Mouse (Mus musculus): ENCODE data around the gene Gm44973. TPM values are rescaled to one million over a fixed set of nuclear protein-coding genes. Genes with fewer than 3 reads are reported as not detected.

The Gm44973 gene
- polyA plus RNA-seq, 2 experiments, result 1.9 TPM; not detected in 1

DNA sequence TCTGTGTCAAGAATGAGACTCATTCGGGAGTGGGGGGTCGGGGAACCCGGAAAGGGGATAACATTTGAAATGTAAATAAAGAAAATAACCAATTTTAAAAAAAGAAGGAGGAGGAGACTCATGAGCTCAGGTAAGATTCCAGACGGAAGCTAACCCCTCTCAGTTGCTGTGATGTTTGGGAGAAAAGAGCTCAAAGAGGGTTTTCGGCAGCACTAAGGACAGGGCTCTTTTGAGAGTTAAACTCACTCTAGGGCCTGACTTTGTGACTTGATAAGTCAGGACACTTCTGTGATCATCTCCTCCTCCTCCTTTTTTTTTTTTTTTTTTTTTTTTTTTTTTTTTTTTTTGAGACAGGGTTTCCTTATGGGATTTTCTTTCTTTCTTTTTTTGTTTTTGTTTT is 23.6 kb downstream of the Gm44973 start:
- Histone ChIP-seq H3K36me3 (ENCODE audit: control insufficient read depth, insufficient read depth, low read length) (peaks cover 25% of the 10 kb centered on the region), H3K27me3 (ENCODE audit: control insufficient read depth, insufficient read depth, low read length) (no peaks in the 10 kb centered on the region), H3K27ac (replicated peaks; ENCODE audit: low read depth, low read length) (no peak overlapping the region), H3K4me1 (ENCODE audit: control insufficient read depth, insufficient read depth, low read length) (peaks cover 3% of the 10 kb centered on the region; the same call in 1 of the 2 replicates), H3K4me2 (replicated peaks; ENCODE audit: low read depth, low read length, severe bottlenecking) (peak overlapping the region; percentile 49), H3K4me3 (replicated peaks; ENCODE audit: low read length) (peak overlapping the region; percentile 50), H3K9ac (ENCODE audit: low read depth, low read length, severe bottlenecking) (peak overlapping the region; percentile 64; the same call in 1 of the 2 replicates), H3K9me3 (ENCODE audit: control insufficient read depth, low read length) (peaks cover 7% of the 10 kb centered on the region; the same call in 1 of the 2 replicates)
- ATAC-seq (ENCODE audit: low FRiP score, low read depth) (no peak), DNase-seq (ENCODE audit: low spot score) (no peak)
- TF ChIP-seq POLR2A (IDR thresholded peaks at IDR 0.05; ENCODE audit: borderline replicate concordance, extremely low read depth, insufficient read depth, insufficient read length), result no peak
- WGBS, result 36% methylated on average over 5 of the region's 5 CpGs

DNA sequence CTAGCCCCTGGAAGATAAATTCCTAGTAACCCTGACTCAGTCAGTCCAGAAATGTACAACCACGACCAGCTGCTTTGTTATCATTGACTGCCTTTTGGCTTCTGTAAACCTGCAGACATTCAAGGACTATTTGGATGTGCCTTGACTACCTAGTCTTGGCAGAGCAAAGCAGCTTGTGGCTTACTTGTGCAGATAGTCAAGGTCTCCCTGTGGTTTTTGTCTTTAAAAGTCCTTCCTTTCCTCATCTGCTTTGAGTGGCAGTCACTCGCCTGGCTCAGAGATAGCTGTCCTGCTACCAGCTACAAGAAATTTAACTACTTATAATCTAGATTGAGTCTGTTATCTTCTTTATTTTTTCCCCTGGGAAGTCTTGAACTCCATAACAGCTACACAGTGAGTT is 29.7 kb downstream of the Gm44973 start:
- DNase-seq (ENCODE audit: low spot score) (no peak), ATAC-seq (ENCODE audit: low FRiP score, low read depth) (no peak)
- Histone ChIP-seq H3K36me3 (ENCODE audit: control insufficient read depth, insufficient read depth, low read length) (no peaks in the 10 kb centered on the region; the same call in 1 of the 2 replicates), H3K4me2 (replicated peaks; ENCODE audit: low read depth, low read length, severe bottlenecking) (no peak overlapping the region), H3K4me1 (ENCODE audit: control insufficient read depth, insufficient read depth, low read length) (no peaks in the 10 kb centered on the region), H3K4me3 (replicated peaks; ENCODE audit: low read length) (no peak overlapping the region), H3K27ac (replicated peaks; ENCODE audit: low read depth, low read length) (no peak overlapping the region), H3K9me3 (ENCODE audit: control insufficient read depth, low read length) (no peaks in the 10 kb centered on the region), H3K27me3 (ENCODE audit: control insufficient read depth, insufficient read depth, low read length) (no peaks in the 10 kb centered on the region), H3K9ac (ENCODE audit: low read depth, low read length, severe bottlenecking) (no peak overlapping the region)
- 82% methylated on average over 2 of the region's 2 CpGs for WGBS
- no peak for TF ChIP-seq POLR2A (IDR thresholded peaks at IDR 0.05; ENCODE audit: borderline replicate concordance, extremely low read depth, insufficient read depth, insufficient read length)

DNA sequence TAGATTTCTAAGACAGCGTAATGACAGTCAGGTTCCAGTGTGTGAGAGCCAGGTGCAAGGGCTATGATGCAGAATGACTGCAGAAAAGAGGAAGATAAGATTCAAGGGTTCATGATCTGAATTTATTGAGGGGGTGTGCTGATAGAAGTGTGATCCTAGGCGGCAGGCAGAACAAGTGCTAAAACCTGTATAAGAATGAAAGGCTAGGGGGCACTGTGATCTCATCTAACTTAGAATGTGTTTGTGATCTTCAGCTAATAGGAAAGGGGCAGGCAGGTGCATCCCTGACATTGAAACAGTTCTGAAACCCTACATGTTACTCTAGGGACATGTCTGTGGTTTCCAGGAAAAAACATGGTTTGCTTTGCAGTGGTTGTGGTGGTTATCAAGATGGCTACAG is 30.8 kb downstream of the Gm44973 start:
- no peak for TF ChIP-seq POLR2A (IDR thresholded peaks at IDR 0.05; ENCODE audit: borderline replicate concordance, extremely low read depth, insufficient read depth, insufficient read length)
- Histone ChIP-seq H3K27ac (replicated peaks; ENCODE audit: low read depth, low read length) (no peak overlapping the region), H3K36me3 (ENCODE audit: control insufficient read depth, insufficient read depth, low read length) (no peaks in the 10 kb centered on the region), H3K4me1 (ENCODE audit: control insufficient read depth, insufficient read depth, low read length) (peaks cover 7% of the 10 kb centered on the region), H3K9me3 (ENCODE audit: control insufficient read depth, low read length) (no peaks in the 10 kb centered on the region), H3K4me3 (replicated peaks; ENCODE audit: low read length) (no peak overlapping the region), H3K27me3 (ENCODE audit: control insufficient read depth, insufficient read depth, low read length) (no peaks in the 10 kb centered on the region), H3K9ac (ENCODE audit: low read depth, low read length, severe bottlenecking) (no peak overlapping the region), H3K4me2 (replicated peaks; ENCODE audit: low read depth, low read length, severe bottlenecking) (no peak overlapping the region)
- 71% methylated on average over 2 of the region's 2 CpGs for WGBS
- DNase-seq (ENCODE audit: low spot score) (no peak), ATAC-seq (ENCODE audit: low FRiP score, low read depth) (no peak)

DNA sequence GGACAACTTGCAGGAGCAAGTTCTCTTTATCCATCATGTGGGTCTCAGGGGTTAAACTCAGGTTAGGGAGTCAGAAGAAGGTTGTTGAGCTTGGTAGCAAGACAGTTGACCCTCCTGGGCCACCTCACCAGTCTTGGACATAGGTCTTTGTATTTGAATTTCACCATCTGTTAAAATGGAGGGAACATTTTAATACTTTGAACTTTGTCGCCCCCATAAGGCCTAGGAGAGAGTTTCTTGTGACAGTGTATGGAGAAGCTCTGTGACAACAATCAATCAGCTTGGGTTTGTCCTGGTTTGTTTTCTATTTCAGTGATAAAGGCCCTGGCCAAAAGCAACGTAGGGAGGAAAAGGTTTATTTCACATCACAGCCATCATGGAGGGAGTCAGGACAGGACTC is 32.0 kb downstream of the Gm44973 start:
- no peak overlapping the region for H3K4me2 ChIP-seq (replicated peaks; ENCODE audit: low read depth, low read length, severe bottlenecking)
- H3K4me1 ChIP-seq (ENCODE audit: control insufficient read depth, insufficient read depth, low read length), result peaks cover 11% of the 10 kb centered on the region
- no peak overlapping the region for H3K27ac ChIP-seq (replicated peaks; ENCODE audit: low read depth, low read length)
- no peak for TF ChIP-seq POLR2A (IDR thresholded peaks at IDR 0.05; ENCODE audit: borderline replicate concordance, extremely low read depth, insufficient read depth, insufficient read length)
- no peaks in the 10 kb centered on the region for H3K36me3 ChIP-seq (ENCODE audit: control insufficient read depth, insufficient read depth, low read length)
- ATAC-seq (ENCODE audit: low FRiP score, low read depth), result no peak
- H3K9ac ChIP-seq (ENCODE audit: low read depth, low read length, severe bottlenecking), result no peak overlapping the region
- WGBS, result 22% methylated on average over 2 of the region's 2 CpGs
- no peak overlapping the region for H3K4me3 ChIP-seq (replicated peaks; ENCODE audit: low read length)
- H3K9me3 ChIP-seq (ENCODE audit: control insufficient read depth, low read length), result no peaks in the 10 kb centered on the region
- DNase-seq (ENCODE audit: low spot score), result peak; percentile 34
- H3K27me3 ChIP-seq (ENCODE audit: control insufficient read depth, insufficient read depth, low read length), result peaks cover 7% of the 10 kb centered on the region; the same call in 1 of the 2 replicates

DNA sequence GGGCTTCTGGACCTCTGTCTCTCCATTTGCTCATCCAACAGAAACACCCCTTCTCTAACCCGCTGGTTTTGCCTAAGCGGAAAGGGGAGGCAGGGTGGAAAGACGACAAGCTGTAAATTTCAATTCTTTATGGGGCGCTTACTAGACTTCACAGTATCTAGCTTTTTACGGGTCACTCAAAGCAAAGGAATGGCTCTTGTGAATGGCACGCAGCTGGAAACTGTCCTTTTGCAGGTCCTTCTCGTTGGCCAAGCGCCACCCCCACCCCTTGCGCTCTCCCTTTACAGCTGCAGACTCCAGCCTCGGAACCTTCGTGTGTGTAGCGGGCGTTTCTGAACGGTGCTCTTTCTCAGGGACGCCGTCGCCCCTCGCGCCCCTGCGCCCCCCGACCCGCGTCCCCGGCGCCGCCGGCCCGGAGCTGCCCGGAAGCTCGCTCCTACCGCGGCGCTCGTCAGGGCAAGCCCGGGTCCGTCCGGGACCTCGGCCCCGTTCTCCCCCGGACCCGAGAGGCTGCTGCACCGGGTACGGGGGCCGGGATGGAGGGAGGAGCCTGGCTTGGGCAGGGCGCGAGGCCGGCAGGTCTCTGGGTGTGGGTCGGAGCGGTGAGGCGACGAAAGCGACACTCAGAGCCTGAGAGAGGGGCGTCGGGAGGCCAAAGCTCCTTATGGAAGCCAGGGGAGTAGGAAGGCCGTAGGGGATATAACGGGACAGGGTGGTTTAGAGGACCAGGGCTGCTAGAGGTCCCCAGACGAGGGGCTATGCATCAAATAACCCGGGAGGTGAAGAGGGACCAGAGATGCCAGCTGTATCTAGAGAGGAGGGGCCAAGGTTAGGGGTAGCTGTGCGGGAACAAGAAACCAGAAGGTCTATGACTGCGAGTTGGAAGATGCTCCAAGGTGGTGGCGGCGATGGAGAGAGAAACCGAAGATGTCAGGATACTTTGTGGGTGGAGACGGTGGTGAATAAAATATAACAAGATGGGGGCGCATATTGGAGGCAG is 36.2 kb downstream of the Gm44973 start, which contains the start of gene Zfp580:
Gene Zfp580, plus strand, starts transcription at position 346 of the 1,000 bp plus-strand sequence.
- 2% methylated on average over 63 of the region's 65 CpGs for WGBS
- ATAC-seq (ENCODE audit: low FRiP score, low read depth) (peak; percentile 84), DNase-seq (ENCODE audit: low spot score) (peak; percentile 57)
- H3K36me3 ChIP-seq (ENCODE audit: control insufficient read depth, insufficient read depth, low read length), result no peaks in the 10 kb centered on the region
- H3K9ac ChIP-seq (ENCODE audit: low read depth, low read length, severe bottlenecking), result peak within 1 kb of the TSS; percentile 92
- peak within 1 kb of the TSS; percentile 94 for H3K4me2 ChIP-seq (replicated peaks; ENCODE audit: low read depth, low read length, severe bottlenecking)
- peaks cover 48% of the 10 kb centered on the region for H3K27me3 ChIP-seq (ENCODE audit: control insufficient read depth, insufficient read depth, low read length)
- no peaks in the 10 kb centered on the region for H3K9me3 ChIP-seq (ENCODE audit: control insufficient read depth, low read length)
- peak within 1 kb of the TSS; percentile 81 for H3K4me3 ChIP-seq (replicated peaks; ENCODE audit: low read length)
- H3K27ac ChIP-seq (replicated peaks; ENCODE audit: low read depth, low read length), result peak within 1 kb of the TSS; percentile 53
- peaks cover 34% of the 10 kb centered on the region for H3K4me1 ChIP-seq (ENCODE audit: control insufficient read depth, insufficient read depth, low read length)
- TF ChIP-seq POLR2A (IDR thresholded peaks at IDR 0.05; ENCODE audit: borderline replicate concordance, extremely low read depth, insufficient read depth, insufficient read length), result 0 out of 2 replicates have a peak, but pooled peaks have one; percentile 34
